ENCODE assay signal across 15 mouse cellular contexts in genomic region chr9:13430302-13430701, GRCm38 (mm10). TPM values are rescaled to one million over a fixed set of nuclear protein-coding genes. Genes with fewer than 3 reads are reported as not detected.
A peak's percentile ranks its signal among the peaks of the same experiment; 100 is the strongest.
DNase-seq lines count a peak whose midpoint lies in the region; ATAC-seq and TF ChIP-seq lines count a peak whose summit lies in the region.
"Had no signal": no experiment of that assay in that cellular context is flagged by ENCODE, and none has a peak within 500 bp of the region (broad histone marks: within the 10 kb centered on the region; RNA-seq: fewer than 3 reads in every experiment).

No protein-coding gene starts in this region.

- H3K27me3 ChIP-seq in kidney, adult 2 months (replicated peaks; ENCODE audit: control insufficient read depth, insufficient read depth, low read length) = no peaks in the 10 kb centered on the region
- no peaks in the 10 kb centered on the region for H3K27me3 ChIP-seq in kidney, embryonic 14.5 days (ENCODE audit: control insufficient read depth, insufficient read depth, low read length)
- H3K27me3 ChIP-seq in heart, embryonic 15.5 days = no peaks in the 10 kb centered on the region
- no peaks in the 10 kb centered on the region for H3K27me3 ChIP-seq in liver, embryonic 13.5 days
- H3K27me3 ChIP-seq in neural tube, embryonic 15.5 days (replicated peaks) = no peaks in the 10 kb centered on the region
- H3K27me3 ChIP-seq: hindbrain, embryonic 15.5 days had no signal

- H3K4me2 ChIP-seq in kidney, embryonic 14.5 days (replicated peaks; ENCODE audit: low read depth, low read length) = no peak overlapping the region
- H3K4me2 ChIP-seq in heart, embryonic 15.5 days = no peak overlapping the region
- H3K4me2 ChIP-seq in liver, embryonic 13.5 days = no peak overlapping the region
- H3K4me2 ChIP-seq in neural tube, embryonic 15.5 days = no peak overlapping the region
- H3K4me2 ChIP-seq: hindbrain, embryonic 15.5 days had no signal

- DNase-seq in kidney, adult 2 months = peak; percentile 12
- DNase-seq in liver, embryonic 13.5 days = no peak
- peak; percentile 40 for DNase-seq in yolk sac, embryonic 10.5 days (ENCODE audit: low spot score)
- no peak for DNase-seq in cerebellum, postnatal 4 days (ENCODE audit: low spot score in 2 of 2)
- no peak for DNase-seq in thymus, postnatal 10 days (ENCODE audit: low spot score in 2 of 2)
- DNase-seq: cerebellum, adult 9-11 months; midbrain, embryonic 14.5 days; spleen, adult 18-20 months; thymus, postnatal 36 days had no signal

- H3K36me3 ChIP-seq in kidney, adult 2 months (ENCODE audit: control insufficient read depth, insufficient read depth, low read length) = no peaks in the 10 kb centered on the region
- no peaks in the 10 kb centered on the region for H3K36me3 ChIP-seq in kidney, embryonic 14.5 days (ENCODE audit: control insufficient read depth, insufficient read depth, low read length)
- H3K36me3 ChIP-seq in heart, embryonic 15.5 days = no peaks in the 10 kb centered on the region
- no peaks in the 10 kb centered on the region for H3K36me3 ChIP-seq in liver, embryonic 13.5 days
- H3K36me3 ChIP-seq in neural tube, embryonic 15.5 days = no peaks in the 10 kb centered on the region
- H3K36me3 ChIP-seq: hindbrain, embryonic 15.5 days had no signal

- no peaks in the 10 kb centered on the region for H3K9me3 ChIP-seq in kidney, embryonic 14.5 days (ENCODE audit: control insufficient read depth, low read length)
- no peaks in the 10 kb centered on the region for H3K9me3 ChIP-seq in heart, embryonic 15.5 days (replicated peaks)
- no peaks in the 10 kb centered on the region for H3K9me3 ChIP-seq in liver, embryonic 13.5 days (replicated peaks)
- no peaks in the 10 kb centered on the region for H3K9me3 ChIP-seq in neural tube, embryonic 15.5 days (replicated peaks)
- H3K9me3 ChIP-seq: hindbrain, embryonic 15.5 days had no signal

- peaks cover 6% of the 10 kb centered on the region; the same call in 1 of the 2 replicates for H3K4me1 ChIP-seq in kidney, adult 2 months (ENCODE audit: control insufficient read depth, insufficient read depth, low read length)
- peaks cover 3% of the 10 kb centered on the region; the same call in 1 of the 2 replicates for H3K4me1 ChIP-seq in kidney, embryonic 14.5 days (ENCODE audit: control insufficient read depth, insufficient read depth, low read length)
- H3K4me1 ChIP-seq in heart, embryonic 15.5 days (replicated peaks) = peaks cover 40% of the 10 kb centered on the region
- peaks cover 6% of the 10 kb centered on the region for H3K4me1 ChIP-seq in liver, embryonic 13.5 days (replicated peaks)
- H3K4me1 ChIP-seq in neural tube, embryonic 15.5 days = peaks cover 24% of the 10 kb centered on the region

- no peak for TF ChIP-seq POLR2A in kidney, adult 2 months (IDR thresholded peaks at IDR 0.05; ENCODE audit: low read depth, low read length)

- no peak overlapping the region for H3K27ac ChIP-seq in kidney, adult 2 months (ENCODE audit: insufficient read depth, low read depth, low read length)
- no peak overlapping the region for H3K27ac ChIP-seq in kidney, embryonic 14.5 days (ENCODE audit: low read depth, low read length)
- H3K27ac ChIP-seq in heart, embryonic 15.5 days = peak overlapping the region; percentile 67
- H3K27ac ChIP-seq in liver, embryonic 13.5 days = no peak overlapping the region
- no peak overlapping the region for H3K27ac ChIP-seq in neural tube, embryonic 15.5 days (replicated peaks)
- H3K27ac ChIP-seq: hindbrain, embryonic 15.5 days had no signal

- H3K9ac ChIP-seq in kidney, embryonic 14.5 days (ENCODE audit: low read depth, low read length) = no peak overlapping the region
- no peak overlapping the region for H3K9ac ChIP-seq in heart, embryonic 15.5 days
- no peak overlapping the region for H3K9ac ChIP-seq in liver, embryonic 13.5 days
- no peak overlapping the region for H3K9ac ChIP-seq in neural tube, embryonic 15.5 days (replicated peaks)
- H3K9ac ChIP-seq: hindbrain, embryonic 15.5 days had no signal

- 41% methylated on average over 6 of the region's 6 CpGs for WGBS in kidney, adult 2 months
- WGBS in kidney, embryonic 14.5 days = 49% methylated on average over 6 of the region's 6 CpGs
- 36% methylated on average over 6 of the region's 6 CpGs for WGBS in heart, embryonic 15.5 days
- 12% methylated on average over 6 of the region's 6 CpGs for WGBS in liver, embryonic 13.5 days (ENCODE audit: insufficient replicate concordance)
- 86% methylated on average over 6 of the region's 6 CpGs for WGBS in neural tube, embryonic 15.5 days

- no peak for TF ChIP-seq CTCF in kidney, adult 2 months (conservative IDR thresholded peaks at IDR 0.05; ENCODE audit: insufficient read depth, insufficient read length, low read depth, low read length)

- H3K4me3 ChIP-seq in kidney, adult 2 months (ENCODE audit: insufficient read depth, low read depth, low read length) = no peak overlapping the region
- H3K4me3 ChIP-seq in kidney, embryonic 14.5 days (ENCODE audit: low read length) = no peak overlapping the region
- H3K4me3 ChIP-seq in heart, embryonic 15.5 days = no peak overlapping the region
- H3K4me3 ChIP-seq in liver, embryonic 13.5 days (replicated peaks) = no peak overlapping the region
- no peak overlapping the region for H3K4me3 ChIP-seq in neural tube, embryonic 15.5 days (replicated peaks)
- H3K4me3 ChIP-seq: hindbrain, embryonic 15.5 days had no signal

- ATAC-seq in kidney, embryonic 14.5 days (ENCODE audit: low FRiP score, low TSS enrichment) = no peak
- peak; percentile 72 for ATAC-seq in heart, embryonic 15.5 days (replicated peaks; ENCODE audit: insufficient number of reproducible peaks, insufficient read depth, low FRiP score, low read depth)
- ATAC-seq in liver, embryonic 13.5 days (ENCODE audit: low read depth) = peak; percentile 53; the same call in 1 of the 2 replicates
- no peak for ATAC-seq in neural tube, embryonic 15.5 days (ENCODE audit: low FRiP score)

RNA-seq across cellular contexts. Expression of gene Gm17571, which starts 16.3 kb away (rescaled TPM):
- not detected in 2 replicates for polyA plus RNA-seq in kidney, adult 2 months (2012; rRNA removed)
- polyA plus RNA-seq in kidney, embryonic 14.5 days (2014; fragmentation: Nextera tagmentation; extraction: Ambion mirVana) = not detected in 2 replicates
- polyA plus RNA-seq in heart, embryonic 15.5 days (2015; fragmentation: Nextera tagmentation; extraction: Ambion mirVana) = not detected in 2 replicates
- not detected in 2 replicates for polyA plus RNA-seq in liver, embryonic 13.5 days (2015; fragmentation: Nextera tagmentation; extraction: Ambion mirVana)
- polyA plus RNA-seq in neural tube, embryonic 15.5 days (2015; fragmentation: Nextera tagmentation; extraction: Ambion mirVana) = not detected in 2 replicates
- polyA plus RNA-seq: C2C12; hindbrain, embryonic 15.5 days; limb, embryonic 11.5 days; midbrain, embryonic 14.5 days had no signal

Comparison
In these comparisons a context has a peak if more than half of its experiments do, and no peak if none do; other contexts are left out.
1. DNase-seq: peak in kidney, adult 2 months (single experiment) and yolk sac, embryonic 10.5 days (single experiment); none in liver, embryonic 13.5 days (single experiment), cerebellum, postnatal 4 days (0 of 2) and thymus, postnatal 10 days (0 of 2).
2. ATAC-seq: peak in heart, embryonic 15.5 days (single experiment) and liver, embryonic 13.5 days (single experiment); none in kidney, embryonic 14.5 days (single experiment) and neural tube, embryonic 15.5 days (single experiment).